Mouse (Mus musculus) liver, postnatal 0 days (tissue): Measurements from ENCODE around the gene Hhipl1.

Source experiments
- CTCF ChIP-seq: sonication (generic); IDR thresholded peaks from 2 replicates; pipeline ENCODE4 v1.5.1; 2016; ENCODE audit warnings: antibody characterized with exemption, low read depth
- EP300 ChIP-seq: IDR thresholded peaks from 2 replicates; pipeline ENCODE4 v1.6.1; 2016; ENCODE audit warnings: antibody characterized with exemption, low read depth, mild to moderate bottlenecking

- TF ChIP-seq CTCF (no peak), EP300 (no peak)
These were observed 61.8 kb downstream of the Hhipl1 start for GRCm38 (mm10) chr12:108367909-108368308.
